Mouse (Mus musculus) olfactory bulb, adult 2 months (tissue): ENCODE results near the gene Tmem203. TPM values are rescaled to one million over a fixed set of nuclear protein-coding genes. Genes with fewer than 3 reads are reported as not detected.
"Not testable (repeated sequence)": the region's sequence is repeated elsewhere in the genome, so short reads cannot be mapped to it uniquely, and the experiment has no call there.

Experiments
- H3K27ac ChIP-seq: fragments of 200-500 bp; 2 replicates; pipeline ENCODE4 v1.5.1; 2012; ENCODE audit warnings: low read depth, low read length; ENCODE audit not compliant: insufficient read depth
- H3K4me1 ChIP-seq: fragments of 200-500 bp; 2 replicates; pipeline ENCODE4 v1.6.1; 2012; ENCODE audit warnings: low read length; ENCODE audit not compliant: control insufficient read depth, insufficient read depth
- H3K4me3 ChIP-seq: fragments of 200-500 bp; 2 replicates; pipeline ENCODE4 v1.5.1; 2012; ENCODE audit warnings: mild to moderate bottlenecking, low read depth, low read length, moderate library complexity; ENCODE audit not compliant: insufficient read depth
- CTCF ChIP-seq: fragments of 200-500 bp; IDR thresholded peaks from 2 replicates; pipeline ENCODE4 v1.5.1; 2012; ENCODE audit warnings: low read depth, mild to moderate bottlenecking, low read length, moderate library complexity; ENCODE audit not compliant: insufficient read depth
- POLR2A ChIP-seq: fragments of 200-500 bp; IDR thresholded peaks from 2 replicates; pipeline ENCODE4 v1.6.1; 2012; ENCODE audit warnings: mild to moderate bottlenecking, low read depth, low read length, moderate library complexity; ENCODE audit not compliant: insufficient read depth
- WGBS: fragments of 180-500 bp; shearing (Covaris S2); methylation state at CpG from one replicate; pipeline ENCODE4 v1.1.7; 2018; 5-methylcytosine and 5-hydroxymethylcytosine counted together
- polyA plus RNA-seq: library from polyadenylated mRNA; stranded (reverse); fragments of >200 nt; gene quantifications from 2 replicates; pipeline ENCODE4 v1.2.4, GENCODE M21; 2012; ENCODE audit warnings: low replicate concordance; ENCODE audit not compliant: missing spikeins, insufficient read depth, insufficient read length

The Tmem203 gene
- polyA plus RNA-seq, 1 experiment, result not detected

GRCm38 (mm10) chr2:25240723-25241437 lies 14.4 kb upstream of the Tmem203 start:
- Histone ChIP-seq H3K27ac (no peak overlapping the region), H3K4me3 (peak overlapping the region; percentile 89), H3K4me1 (peaks cover 26% of the 10 kb centered on the region)
- WGBS, result under 1% methylated on average over 29 of the region's 29 CpGs
- TF ChIP-seq POLR2A, result 0 out of 2 replicates have a peak, but pooled peaks have one; percentile 17
- no peak for TF ChIP-seq CTCF

GRCm38 (mm10) chr2:25241438-25241775 lies 13.8 kb upstream of the Tmem203 start:
- no peak for TF ChIP-seq POLR2A
- TF ChIP-seq CTCF, result no peak
- Histone ChIP-seq H3K4me3 (peak overlapping the region; percentile 89), H3K4me1 (peaks cover 26% of the 10 kb centered on the region), H3K27ac (no peak overlapping the region)
- 19% methylated on average over 6 of the region's 6 CpGs for WGBS

- Histone ChIP-seq H3K4me1 (peaks cover 26% of the 10 kb centered on the region), H3K4me3 (peak within 1 kb of the TSS; percentile 89), H3K27ac (peak within 1 kb of the TSS; percentile 56; the same call in 1 of the 2 replicates)
- WGBS, result 0% methylated on average over 52 of the region's 59 CpGs
- TF ChIP-seq POLR2A (peak; percentile 39), CTCF (no peak)
Measured at GRCm38 (mm10) chr2:25242101-25242506, 13.1 kb upstream of the Tmem203 start, which contains the start of the genes Rnf208 and Cysrt1. Gene Rnf208 (plus strand): TSS chr2:25242255. Gene Cysrt1 (minus strand): TSS chr2:25242452.

GRCm38 (mm10) chr2:25243342-25243741 lies 11.9 kb upstream of the Tmem203 start:
- TF ChIP-seq CTCF, result no peak
- no peak for TF ChIP-seq POLR2A
- WGBS, result 73% methylated on average over 8 of the region's 8 CpGs

GRCm38 (mm10) chr2:25244144-25244543 lies 11.1 kb upstream of the Tmem203 start:
- Histone ChIP-seq H3K27ac (no peak overlapping the region), H3K4me1 (peaks cover 26% of the 10 kb centered on the region), H3K4me3 (no peak overlapping the region)
- 85% methylated on average over 4 of the region's 4 CpGs for WGBS
- TF ChIP-seq POLR2A (no peak), CTCF (no peak)

More at GRCm38 (mm10) chr2:25243342-25243741, 11.9 kb upstream of the Tmem203 start:
- H3K4me1 ChIP-seq, result peaks cover 26% of the 10 kb centered on the region
- H3K4me3 ChIP-seq, result no peak overlapping the region; the same call in 1 of the 2 replicates
- H3K27ac ChIP-seq, result no peak overlapping the region

GRCm38 (mm10) chr2:25246183-25247072 lies 8.8 kb upstream of the Tmem203 start, which contains the start of gene AL732309.1:
Gene AL732309.1 (minus strand): TSS chr2:25246863.
- 88% methylated on average over 10 of the region's 10 CpGs for WGBS
- peaks cover 16% of the 10 kb centered on the region for H3K4me1 ChIP-seq
- TF ChIP-seq CTCF, result no peak
- TF ChIP-seq POLR2A, result no peak
- no peak within 1 kb of the TSS for H3K27ac ChIP-seq
- H3K4me3 ChIP-seq, result no peak within 1 kb of the TSS

- no peak overlapping the region for H3K4me3 ChIP-seq
- no peak overlapping the region for H3K27ac ChIP-seq
- TF ChIP-seq CTCF (no peak), POLR2A (no peak)
- WGBS, result 77% methylated on average over 1 of the region's 1 CpGs
- peaks cover 3% of the 10 kb centered on the region; the same call in 1 of the 2 replicates for H3K4me1 ChIP-seq
Measured at GRCm38 (mm10) chr2:25252331-25252730, 2.9 kb upstream of the Tmem203 start.

GRCm38 (mm10) chr2:25256443-25257109 lies 1.3 kb downstream of the Tmem203 start:
- not testable (repeated sequence) for H3K27ac ChIP-seq
- WGBS, result 48% methylated on average over 12 of the region's 12 CpGs

GRCm38 (mm10) chr2:25257250-25257649 lies 2.0 kb downstream of the Tmem203 start:
- H3K4me3 ChIP-seq, H3K27ac ChIP-seq, H3K4me1 ChIP-seq: not testable (repeated sequence)
- 80% methylated on average over 5 of the region's 5 CpGs for WGBS

More at GRCm38 (mm10) chr2:25256443-25257109, 1.3 kb downstream of the Tmem203 start:
- H3K4me3 ChIP-seq, H3K4me1 ChIP-seq: not testable (repeated sequence)
